Mouse (Mus musculus) skeletal muscle tissue, adult 2 months (tissue): Measurements from ENCODE around the gene Olfr1223.
"Not testable (repeated sequence)": the region's sequence is repeated elsewhere in the genome, so short reads cannot be mapped to it uniquely, and the experiment has no call there.

Source experiments
- DNase-seq: peaks from one replicate; pipeline ENCODE4 v3.0.0-alpha.2; 2012; ENCODE audit warnings: low read depth, low spot score

The Olfr1223 gene

GRCm38 (mm10) chr2:89151460-89151859 lies at the start of gene Olfr1223:
Gene Olfr1223, minus strand, starts transcription at chr2:89151560.
- no peak for DNase-seq

- DNase-seq: no peak
These were observed 48.6 kb upstream of the Olfr1223 start, which contains the start of gene Olfr1226 for GRCm38 (mm10) chr2:89199948-89200347. Gene Olfr1226, minus strand, starts transcription at chr2:89200048.

- no peak for DNase-seq
These were observed 45.1 kb upstream of the Olfr1223 start for GRCm38 (mm10) chr2:89196325-89196982.

- no peak for DNase-seq
These were observed 23.2 kb upstream of the Olfr1223 start, which contains the start of gene Olfr1225 for GRCm38 (mm10) chr2:89174569-89174968. Gene Olfr1225, minus strand, starts transcription at chr2:89174669.

- not testable (repeated sequence) for DNase-seq
These were observed 13.4 kb upstream of the Olfr1223 start for GRCm38 (mm10) chr2:89164711-89165110.

GRCm38 (mm10) chr2:89163991-89164390 lies 12.6 kb upstream of the Olfr1223 start, which contains the start of gene Olfr1224-ps1:
Gene Olfr1224-ps1, minus strand, starts transcription at chr2:89164091.
- not testable (repeated sequence) for DNase-seq

- DNase-seq: no peak
These were observed 18.4 kb downstream of the Olfr1223 start, which contains the start of gene Olfr1222 for GRCm38 (mm10) chr2:89132954-89133353. Gene Olfr1222, minus strand, starts transcription at chr2:89133054.

- no peak for DNase-seq
These were observed 34.2 kb downstream of the Olfr1223 start, which contains the start of gene Olfr1221 for GRCm38 (mm10) chr2:89117183-89117582. Gene Olfr1221, minus strand, starts transcription at chr2:89117283.

- no peak for DNase-seq
These were observed 44.6 kb downstream of the Olfr1223 start, which contains the start of gene Olfr1220 for GRCm38 (mm10) chr2:89106735-89107134. Gene Olfr1220, minus strand, starts transcription at chr2:89106835.

- no peak for DNase-seq
These were observed 45.7 kb downstream of the Olfr1223 start for GRCm38 (mm10) chr2:89105651-89106050.

GRCm38 (mm10) chr2:89093848-89094247 lies 57.5 kb downstream of the Olfr1223 start:
- no peak for DNase-seq
